Mouse (Mus musculus) ES-Bruce4 (cell line): Measurements from ENCODE around the gene Kcnab2.

Source experiments
- CTCF ChIP-seq: IDR thresholded peaks from one replicate; pipeline ENCODE4 v1.8.1; 2011; ENCODE audit warnings: low read depth, low read length
- EP300 ChIP-seq: IDR thresholded peaks from 2 replicates; pipeline ENCODE4 v1.6.1; 2011; ENCODE audit warnings: low read depth, low read length; ENCODE audit not compliant: insufficient read depth
- POLR2A ChIP-seq: IDR thresholded peaks from one replicate; pipeline ENCODE4 v1.8.1; 2011; ENCODE audit warnings: low read length; ENCODE audit not compliant: insufficient read depth

GRCm38 (mm10) chr4:152405671-152406201 is 71.9 kb downstream of the Kcnab2 start:
- TF ChIP-seq CTCF (no peak), POLR2A (no peak), EP300 (no peak)
